Mouse (Mus musculus) CD4-positive helper T cell, adult 2 months (primary cell): ENCODE measurements around the gene Hyal6.

ENCODE experiments used
- DNase-seq: peaks from one replicate; pipeline ENCODE4 v3.0.0-alpha.2; 2012; ENCODE audit warnings: low read depth, missing footprints, low spot score

Gene Hyal6

DNA sequence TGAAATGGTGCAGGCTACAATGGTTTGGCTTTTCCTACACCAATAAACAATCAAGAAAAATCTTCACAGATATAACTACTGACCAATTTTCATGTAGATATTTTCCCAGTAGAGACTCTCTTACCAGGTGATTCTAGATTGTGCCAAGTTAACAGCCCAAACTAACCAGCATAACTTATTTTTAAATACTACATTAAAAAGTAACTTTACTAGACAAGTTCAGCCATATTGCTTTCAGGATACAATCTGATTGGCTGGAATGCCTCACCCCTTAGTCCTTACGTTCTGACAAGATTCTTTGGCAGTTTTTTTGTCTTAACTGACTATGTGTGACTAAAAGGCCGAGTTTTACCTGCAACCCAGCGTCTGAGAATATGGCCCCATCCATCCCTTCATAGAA lies at the start of gene Hyal6:
Gene Hyal6, plus strand, starts transcription at position 301 of the 400 bp plus-strand sequence.
- DNase-seq = no peak

DNA sequence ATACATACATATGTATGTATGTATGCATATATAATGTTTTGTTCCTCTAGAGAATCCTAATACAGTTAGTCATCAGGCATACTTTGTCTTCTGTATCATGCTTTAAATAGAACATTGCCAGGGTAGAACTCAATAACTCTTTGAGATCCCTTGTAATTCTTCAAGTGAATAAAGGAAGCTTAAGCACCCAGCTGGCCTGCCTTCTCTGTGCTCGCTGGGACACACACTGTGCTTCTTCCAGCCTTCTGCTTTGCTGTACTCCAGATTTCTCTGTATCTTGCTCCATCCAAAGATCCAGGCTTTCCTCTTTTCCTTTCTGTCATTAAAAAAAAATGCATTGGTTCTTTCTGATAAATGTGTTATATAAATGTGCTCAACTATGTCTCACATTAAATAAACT lies 45.2 kb upstream of the Hyal6 start:
- no peak for DNase-seq

DNA sequence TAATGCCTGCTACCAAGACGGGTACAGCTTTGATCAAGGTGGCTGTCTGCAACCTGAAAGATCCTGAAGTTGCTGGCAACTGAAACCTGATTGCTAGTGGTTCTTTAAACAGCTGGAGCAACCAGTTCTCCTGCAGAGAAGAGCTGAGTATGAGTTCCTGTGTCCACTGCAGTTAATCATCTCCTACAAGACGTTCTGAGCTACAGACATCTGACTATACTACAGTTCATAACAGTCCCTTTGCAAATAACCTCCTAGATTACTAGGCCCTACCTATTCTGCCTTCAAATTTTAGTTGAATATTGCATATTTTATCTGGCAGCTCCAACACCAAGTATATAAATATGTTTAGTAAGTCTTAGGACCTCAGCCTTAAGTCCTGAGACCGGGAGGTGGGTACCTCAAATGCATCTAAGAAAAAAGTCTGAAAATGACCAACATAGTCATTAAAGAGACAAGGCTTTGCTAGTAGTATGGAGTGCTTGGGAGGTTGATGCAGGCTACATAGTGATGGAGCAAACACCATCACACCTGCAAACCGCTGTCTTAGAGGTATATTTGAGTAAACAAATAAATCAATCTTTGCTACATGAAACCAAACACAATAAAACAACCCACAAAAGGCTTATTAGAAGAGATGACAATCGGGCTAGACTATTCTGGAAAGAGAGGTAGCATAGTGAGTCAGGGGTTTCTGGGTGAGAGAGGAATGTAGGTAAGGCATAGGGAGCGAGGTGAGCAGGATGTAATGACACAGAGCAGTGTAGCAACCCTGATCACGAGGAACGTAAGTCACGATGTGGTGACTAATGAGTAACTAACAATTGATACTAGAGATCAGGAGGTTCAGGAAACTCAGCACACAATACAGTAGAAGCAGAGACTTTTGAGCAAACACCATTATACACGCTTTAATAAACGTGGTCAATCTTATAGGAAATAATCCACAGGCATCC lies 38.3 kb upstream of the Hyal6 start:
- no peak for DNase-seq

DNA sequence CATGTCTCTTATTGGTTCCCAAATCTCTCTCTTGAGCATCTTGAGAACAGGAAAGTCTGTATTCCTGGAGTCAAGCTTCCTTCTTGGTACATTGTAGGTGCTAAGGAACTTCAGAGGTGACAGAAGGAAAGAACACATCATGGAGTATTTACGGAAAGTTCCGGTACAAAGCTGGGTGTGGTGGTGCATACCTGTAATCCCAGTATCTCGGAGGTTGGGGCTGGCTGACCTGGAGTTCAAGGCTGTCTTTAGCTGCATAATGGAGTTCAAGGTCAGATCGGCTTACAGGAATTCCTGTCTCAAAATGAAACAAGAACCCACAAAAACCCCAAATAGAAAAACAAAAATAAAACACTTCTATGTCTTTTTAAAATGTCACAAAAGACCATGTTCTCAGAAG lies 36.9 kb upstream of the Hyal6 start:
- DNase-seq = no peak

DNA sequence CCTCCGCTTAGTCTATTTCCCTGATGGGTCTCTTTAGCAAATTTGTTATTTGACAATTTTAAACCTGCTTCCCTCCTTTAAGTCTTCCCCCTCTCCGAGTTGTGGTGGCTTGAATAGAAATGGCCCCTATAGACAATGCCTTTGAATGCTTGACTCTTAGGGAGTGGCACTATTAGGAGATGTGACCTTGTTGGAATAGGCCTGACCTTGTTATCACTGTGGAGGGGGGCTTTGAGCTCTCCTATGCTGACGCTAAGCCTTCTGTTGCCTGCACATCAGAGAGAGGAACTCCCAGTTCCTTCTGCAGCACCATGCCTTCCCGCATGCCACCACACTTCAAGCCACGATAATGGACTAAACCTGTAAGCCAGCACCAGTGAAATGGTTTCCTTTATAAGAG lies 35.8 kb upstream of the Hyal6 start:
- no peak for DNase-seq

DNA sequence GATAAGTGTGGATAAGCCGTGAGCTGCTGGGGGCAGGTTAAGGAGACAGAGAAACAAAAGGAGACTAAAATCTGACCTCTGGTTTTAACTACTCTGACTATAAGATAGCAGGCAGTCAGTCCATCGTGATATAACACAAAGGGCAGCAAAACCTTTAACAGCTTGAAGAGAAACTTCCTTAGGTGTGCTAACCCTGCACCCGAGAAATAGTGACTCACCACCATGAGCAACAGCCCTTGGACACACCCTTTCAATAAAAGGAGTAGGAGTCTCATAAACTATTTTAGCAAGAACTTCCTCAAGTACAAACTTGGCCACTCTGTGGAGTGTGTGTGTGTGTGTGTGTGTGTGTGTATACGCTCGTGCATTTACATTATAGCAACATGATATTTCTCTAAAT lies 26.0 kb upstream of the Hyal6 start:
- no peak for DNase-seq

DNA sequence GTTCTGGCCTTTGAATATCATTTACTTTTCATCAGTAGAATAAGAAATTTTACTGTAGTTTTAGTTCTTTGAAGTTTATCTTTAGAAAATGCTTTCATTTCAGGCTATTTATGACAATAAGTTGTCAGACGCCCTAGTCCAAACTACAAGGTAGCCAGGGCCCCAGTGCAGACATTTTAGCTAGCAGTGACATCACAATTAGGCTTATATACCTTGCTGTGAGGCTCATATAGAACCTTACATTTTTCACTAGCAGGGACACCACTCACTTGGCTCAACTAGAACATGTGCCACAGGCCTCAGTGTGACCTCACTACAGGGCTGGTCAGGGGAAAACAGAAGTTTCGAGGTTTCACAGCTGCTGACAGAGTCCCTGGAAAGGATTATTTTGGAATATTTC lies 25.5 kb upstream of the Hyal6 start:
- DNase-seq = no peak

- peak; percentile 13 for DNase-seq
These were observed 11.5 kb upstream of the Hyal6 start for GRCm38 (mm10) chr6:24721317-24722099.

GRCm38 (mm10) chr6:24728130-24728529 lies 4.9 kb upstream of the Hyal6 start:
- DNase-seq = no peak

- no peak for DNase-seq
These were observed 1.5 kb downstream of the Hyal6 start for GRCm38 (mm10) chr6:24734565-24734964.

GRCm38 (mm10) chr6:24748029-24748428 lies 15.0 kb downstream of the Hyal6 start, which contains the start of gene Hyal4:
TSS of gene Hyal4 (plus strand) at chr6:24748329.
- DNase-seq = no peak

- no peak for DNase-seq
These were observed 26.2 kb downstream of the Hyal6 start for GRCm38 (mm10) chr6:24759281-24759680.

- no peak for DNase-seq
These were observed 33.2 kb downstream of the Hyal6 start for GRCm38 (mm10) chr6:24766261-24766660.

GRCm38 (mm10) chr6:24779182-24779581 lies 46.1 kb downstream of the Hyal6 start:
- no peak for DNase-seq

GRCm38 (mm10) chr6:24790888-24791287 lies 57.8 kb downstream of the Hyal6 start, which contains the start of gene Spam1:
TSS of gene Spam1 (plus strand) at chr6:24791188.
- no peak for DNase-seq
